Mouse (Mus musculus): ENCODE results near the gene Prkce. TPM values are rescaled to one million over a fixed set of nuclear protein-coding genes. Genes with fewer than 3 reads are reported as not detected.

The Prkce gene
- polyA plus RNA-seq, 1 experiment from 2014 or later = 12.2 TPM

GRCm38 (mm10) chr17:86435984-86436383 lies 268.4 kb downstream of the Prkce start:
- H3K4me1 ChIP-seq (ENCODE audit: control insufficient read depth in 2 of 2, insufficient read depth in 2 of 2, low read length in 2 of 2) = peaks cover 34 to 51% of the 10 kb centered on the region in 2 experiments
- 0 out of 2 replicates have a peak overlapping the region, but pooled peaks have one; percentile 3 for H3K9ac ChIP-seq (ENCODE audit: low read length)
- 0 out of 4 replicates have a peak overlapping the region, but pooled peaks of 1 of the 2 experiments have one; percentile 71 for H3K27ac ChIP-seq (replicated peaks in 1 of 2; ENCODE audit: control insufficient read depth in 1 of 2, insufficient read depth in 1 of 2, low read depth in 2 of 2, low read length in 2 of 2)
- H3K36me3 ChIP-seq (ENCODE audit: control insufficient read depth, insufficient read depth, low read length) = no peaks in the 10 kb centered on the region
- H3K9me3 ChIP-seq (ENCODE audit: control insufficient read depth, low read length) = no peaks in the 10 kb centered on the region
- no peaks in the 10 kb centered on the region for H3K27me3 ChIP-seq (ENCODE audit: control insufficient read depth, insufficient read depth, low read length)
- H3K4me3 ChIP-seq (ENCODE audit: control insufficient read depth in 1 of 2, insufficient read depth in 1 of 2, low read depth in 1 of 2, low read length in 2 of 2) = no peak overlapping the region
- no peak for ATAC-seq (ENCODE audit: insufficient number of reproducible peaks, insufficient read depth, low FRiP score, low read depth)
- 95% methylated on average over 2 of the region's 2 CpGs for WGBS
- no peak overlapping the region for H3K4me2 ChIP-seq (ENCODE audit: low read length)

GRCm38 (mm10) chr17:86436583-86437370 lies 269.2 kb downstream of the Prkce start:
- Histone ChIP-seq H3K27me3 (ENCODE audit: control insufficient read depth, insufficient read depth, low read length) (no peaks in the 10 kb centered on the region), H3K27ac (replicated peaks in 1 of 2; ENCODE audit: control insufficient read depth in 1 of 2, insufficient read depth in 1 of 2, low read depth in 2 of 2, low read length in 2 of 2) (peak overlapping the region in 1 of 2 experiments; percentile 61; a peak in 1 of 4 replicates), H3K9me3 (ENCODE audit: control insufficient read depth, low read length) (no peaks in the 10 kb centered on the region), H3K4me2 (ENCODE audit: low read length) (peak overlapping the region; percentile 57), H3K9ac (ENCODE audit: low read length) (no peak overlapping the region; the same call in 1 of the 2 replicates), H3K36me3 (ENCODE audit: control insufficient read depth, insufficient read depth, low read length) (no peaks in the 10 kb centered on the region), H3K4me3 (ENCODE audit: control insufficient read depth in 1 of 2, insufficient read depth in 1 of 2, low read depth in 1 of 2, low read length in 2 of 2) (no peak overlapping the region), H3K4me1 (ENCODE audit: control insufficient read depth in 2 of 2, insufficient read depth in 2 of 2, low read length in 2 of 2) (peaks cover 34 to 51% of the 10 kb centered on the region in 2 experiments)
- no peak for ATAC-seq (ENCODE audit: insufficient number of reproducible peaks, insufficient read depth, low FRiP score, low read depth)
- WGBS = 86% methylated on average over 12 of the region's 12 CpGs

DNA sequence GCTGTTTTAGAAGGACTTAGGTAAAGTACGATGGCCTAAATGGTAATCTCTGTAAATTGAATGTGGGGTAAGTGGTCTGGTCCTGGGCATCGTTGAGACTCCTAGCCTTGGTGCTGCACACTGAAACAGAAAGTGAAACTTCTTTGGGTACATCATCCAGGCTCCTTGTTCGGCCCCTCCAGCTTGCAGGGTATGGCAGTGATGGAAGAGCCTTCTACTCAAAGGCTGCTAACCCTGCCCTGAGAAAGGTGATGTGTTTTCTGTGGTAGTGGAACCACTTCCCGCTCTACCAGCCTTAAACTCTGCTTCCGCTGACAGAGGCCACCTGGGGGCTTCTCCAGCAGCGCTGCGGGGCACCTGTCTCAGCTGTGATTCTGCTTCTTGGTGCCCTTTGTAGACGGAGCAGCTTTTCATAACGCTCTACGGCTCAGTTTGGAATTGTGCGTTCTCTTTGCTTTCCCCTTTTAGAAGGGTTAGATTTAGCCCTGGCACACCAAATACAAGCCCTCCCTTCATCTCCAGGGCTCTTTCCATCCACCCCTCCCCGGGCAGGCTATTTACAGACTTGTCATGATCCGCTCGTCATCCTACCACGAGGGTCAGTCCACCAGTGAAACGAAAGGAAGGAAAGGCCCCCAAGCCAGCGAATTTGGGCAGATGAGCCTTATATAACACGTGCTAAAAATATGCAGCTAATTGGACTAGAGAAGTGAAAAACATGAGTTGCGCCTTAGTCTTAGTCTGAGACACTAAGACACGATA lies 270.1 kb downstream of the Prkce start:
- Histone ChIP-seq H3K27ac (replicated peaks in 1 of 2; ENCODE audit: control insufficient read depth in 1 of 2, insufficient read depth in 1 of 2, low read depth in 2 of 2, low read length in 2 of 2) (peak overlapping the region; percentile 61 to 69), H3K9me3 (ENCODE audit: control insufficient read depth, low read length) (no peaks in the 10 kb centered on the region), H3K4me3 (ENCODE audit: control insufficient read depth in 1 of 2, insufficient read depth in 1 of 2, low read depth in 1 of 2, low read length in 2 of 2) (peak overlapping the region in 1 of 2 experiments; percentile 3; a peak in 2 of 4 replicates), H3K36me3 (ENCODE audit: control insufficient read depth, insufficient read depth, low read length) (no peaks in the 10 kb centered on the region), H3K9ac (ENCODE audit: low read length) (peak overlapping the region; percentile 39; the same call in 1 of the 2 replicates), H3K27me3 (ENCODE audit: control insufficient read depth, insufficient read depth, low read length) (no peaks in the 10 kb centered on the region), H3K4me2 (ENCODE audit: low read length) (peak overlapping the region; percentile 57), H3K4me1 (ENCODE audit: control insufficient read depth in 2 of 2, insufficient read depth in 2 of 2, low read length in 2 of 2) (peaks cover 34 to 51% of the 10 kb centered on the region in 2 experiments)
- 56% methylated on average over 20 of the region's 20 CpGs for WGBS
- ATAC-seq (ENCODE audit: insufficient number of reproducible peaks, insufficient read depth, low FRiP score, low read depth) = no peak

DNA sequence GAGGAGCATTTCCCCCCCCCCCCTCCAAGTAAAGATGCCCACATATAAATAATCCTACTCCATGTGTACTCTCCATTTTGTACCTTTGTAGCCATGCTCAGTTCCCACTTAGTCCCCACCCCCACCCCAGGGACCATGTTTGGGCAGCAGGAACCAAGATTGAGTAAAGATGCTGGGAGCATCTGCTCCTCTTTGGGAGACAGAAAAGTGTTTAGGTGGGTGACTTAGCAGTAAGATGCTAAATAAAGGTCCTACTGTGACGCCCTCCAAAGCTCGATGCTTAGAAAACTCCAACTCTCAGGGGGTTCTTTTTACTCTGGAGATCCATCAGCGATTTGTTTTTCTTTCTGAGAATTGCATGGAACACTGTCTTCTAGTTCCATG lies 270.7 kb downstream of the Prkce start:
- Histone ChIP-seq H3K4me2 (ENCODE audit: low read length) (peak overlapping the region; percentile 57), H3K4me1 (ENCODE audit: control insufficient read depth in 2 of 2, insufficient read depth in 2 of 2, low read length in 2 of 2) (peaks cover 33 to 46% of the 10 kb centered on the region in 2 experiments), H3K27me3 (ENCODE audit: control insufficient read depth, insufficient read depth, low read length) (no peaks in the 10 kb centered on the region), H3K27ac (replicated peaks in 1 of 2; ENCODE audit: control insufficient read depth in 1 of 2, insufficient read depth in 1 of 2, low read depth in 2 of 2, low read length in 2 of 2) (peak overlapping the region in 1 of 2 experiments; percentile 61; a peak in 2 of 4 replicates), H3K4me3 (ENCODE audit: control insufficient read depth in 1 of 2, insufficient read depth in 1 of 2, low read depth in 1 of 2, low read length in 2 of 2) (no peak overlapping the region), H3K9me3 (ENCODE audit: control insufficient read depth, low read length) (no peaks in the 10 kb centered on the region), H3K36me3 (ENCODE audit: control insufficient read depth, insufficient read depth, low read length) (no peaks in the 10 kb centered on the region), H3K9ac (ENCODE audit: low read length) (no peak overlapping the region)
- no peak for ATAC-seq (ENCODE audit: insufficient number of reproducible peaks, insufficient read depth, low FRiP score, low read depth)
- WGBS = 76% methylated on average over 3 of the region's 3 CpGs

DNA sequence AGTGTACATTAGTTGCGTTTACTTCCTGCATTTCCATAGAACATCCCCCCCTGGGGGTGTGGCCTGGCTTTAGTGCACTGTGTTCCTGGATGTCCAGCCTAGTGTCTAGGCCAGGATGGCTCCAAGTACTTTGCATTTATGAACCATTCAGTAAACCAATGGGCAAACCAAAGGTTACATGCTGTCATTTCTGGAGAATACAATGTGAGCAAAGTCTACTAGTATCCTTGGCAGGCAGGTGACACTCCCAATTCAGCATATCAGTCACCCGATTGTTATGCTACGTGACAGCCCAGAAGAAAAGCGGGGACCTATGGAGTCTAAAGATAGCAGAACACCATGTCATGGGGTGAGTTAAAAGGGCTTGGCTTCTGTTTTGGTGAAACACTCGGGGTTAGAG lies 271.2 kb downstream of the Prkce start:
- Histone ChIP-seq H3K36me3 (ENCODE audit: control insufficient read depth, insufficient read depth, low read length) (no peaks in the 10 kb centered on the region), H3K9me3 (ENCODE audit: control insufficient read depth, low read length) (no peaks in the 10 kb centered on the region), H3K4me2 (ENCODE audit: low read length) (peak overlapping the region; percentile 30; the same call in 1 of the 2 replicates), H3K4me1 (ENCODE audit: control insufficient read depth in 2 of 2, insufficient read depth in 2 of 2, low read length in 2 of 2) (peaks cover 32 to 42% of the 10 kb centered on the region in 2 experiments), H3K27me3 (ENCODE audit: control insufficient read depth, insufficient read depth, low read length) (no peaks in the 10 kb centered on the region), H3K27ac (replicated peaks in 1 of 2; ENCODE audit: control insufficient read depth in 1 of 2, insufficient read depth in 1 of 2, low read depth in 2 of 2, low read length in 2 of 2) (peak overlapping the region in 1 of 2 experiments; percentile 61; a peak in 3 of 4 replicates), H3K4me3 (ENCODE audit: control insufficient read depth in 1 of 2, insufficient read depth in 1 of 2, low read depth in 1 of 2, low read length in 2 of 2) (no peak overlapping the region), H3K9ac (ENCODE audit: low read length) (no peak overlapping the region)
- no peak for ATAC-seq (ENCODE audit: insufficient number of reproducible peaks, insufficient read depth, low FRiP score, low read depth)
- 44% methylated on average over 5 of the region's 5 CpGs for WGBS

DNA sequence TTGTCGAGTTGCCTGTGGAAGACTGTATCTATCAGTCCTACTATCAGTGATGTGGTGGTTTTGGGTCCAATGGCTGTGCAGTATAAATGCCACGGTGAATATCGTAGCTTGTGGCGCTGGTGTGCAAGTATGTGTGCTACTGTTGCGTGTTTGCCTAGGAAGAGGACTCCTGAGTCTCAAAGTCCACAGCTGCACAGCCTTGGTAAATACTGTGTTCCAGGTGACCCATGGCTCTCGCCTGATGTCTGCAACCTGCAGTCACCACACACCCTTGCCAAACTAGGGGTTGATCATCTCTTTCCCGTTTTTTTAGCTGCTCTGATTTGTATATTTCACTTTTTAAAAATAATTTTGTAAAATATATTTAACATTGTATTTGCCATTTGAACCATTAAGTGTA lies 273.5 kb downstream of the Prkce start:
- Histone ChIP-seq H3K9me3 (ENCODE audit: control insufficient read depth, low read length) (no peaks in the 10 kb centered on the region), H3K27ac (replicated peaks in 1 of 2; ENCODE audit: control insufficient read depth in 1 of 2, insufficient read depth in 1 of 2, low read depth in 2 of 2, low read length in 2 of 2) (no peak overlapping the region), H3K36me3 (ENCODE audit: control insufficient read depth, insufficient read depth, low read length) (no peaks in the 10 kb centered on the region), H3K4me3 (ENCODE audit: control insufficient read depth in 1 of 2, insufficient read depth in 1 of 2, low read depth in 1 of 2, low read length in 2 of 2) (no peak overlapping the region), H3K4me1 (ENCODE audit: control insufficient read depth in 2 of 2, insufficient read depth in 2 of 2, low read length in 2 of 2) (peaks cover 31 to 36% of the 10 kb centered on the region in 2 experiments), H3K9ac (ENCODE audit: low read length) (no peak overlapping the region), H3K27me3 (ENCODE audit: control insufficient read depth, insufficient read depth, low read length) (no peaks in the 10 kb centered on the region), H3K4me2 (ENCODE audit: low read length) (no peak overlapping the region)
- WGBS = 89% methylated on average over 7 of the region's 7 CpGs
- ATAC-seq (ENCODE audit: insufficient number of reproducible peaks, insufficient read depth, low FRiP score, low read depth) = no peak

DNA sequence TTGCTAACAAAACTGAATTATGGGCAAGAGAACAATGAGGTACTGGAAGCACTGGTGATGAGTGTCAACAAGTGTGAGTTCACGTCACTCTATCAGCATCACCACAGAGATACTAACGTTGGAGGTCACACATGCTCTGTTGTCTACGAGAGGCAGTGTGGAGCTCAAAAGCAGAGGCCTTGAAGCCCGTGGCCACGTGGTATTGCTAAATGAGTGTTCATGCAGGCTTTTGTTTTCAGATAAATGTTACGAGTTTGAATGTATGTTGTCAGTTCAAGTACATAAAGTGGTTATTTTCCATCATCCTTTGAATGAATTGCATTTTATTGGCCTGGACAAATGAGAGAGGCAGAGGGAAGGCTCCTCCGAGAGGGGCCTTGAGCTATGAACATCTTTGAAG lies 276.3 kb downstream of the Prkce start:
- H3K27ac ChIP-seq (replicated peaks in 1 of 2; ENCODE audit: control insufficient read depth in 1 of 2, insufficient read depth in 1 of 2, low read depth in 2 of 2, low read length in 2 of 2) = no peak overlapping the region
- no peak overlapping the region for H3K9ac ChIP-seq (ENCODE audit: low read length)
- H3K4me2 ChIP-seq (ENCODE audit: low read length) = no peak overlapping the region
- peaks cover 14 to 20% of the 10 kb centered on the region in 2 experiments for H3K4me1 ChIP-seq (ENCODE audit: control insufficient read depth in 2 of 2, insufficient read depth in 2 of 2, low read length in 2 of 2)
- no peaks in the 10 kb centered on the region for H3K27me3 ChIP-seq (ENCODE audit: control insufficient read depth, insufficient read depth, low read length)
- H3K36me3 ChIP-seq (ENCODE audit: control insufficient read depth, insufficient read depth, low read length) = no peaks in the 10 kb centered on the region
- no peaks in the 10 kb centered on the region for H3K9me3 ChIP-seq (ENCODE audit: control insufficient read depth, low read length)
- 49% methylated on average over 7 of the region's 7 CpGs for WGBS
- H3K4me3 ChIP-seq (ENCODE audit: control insufficient read depth in 1 of 2, insufficient read depth in 1 of 2, low read depth in 1 of 2, low read length in 2 of 2) = no peak overlapping the region
- no peak for ATAC-seq (ENCODE audit: insufficient number of reproducible peaks, insufficient read depth, low FRiP score, low read depth)

All from heart, embryonic 14.5 days (tissue).